Mouse (Mus musculus) natural killer cell, adult 2 months (primary cell): Measurements from ENCODE around the gene Psmb7.

Experiments used
- DNase-seq, 2 experiments: peaks; one replicate each; pipeline ENCODE4 v3.0.0; 2022; ENCODE audit warnings: low spot score in 2 of 2

Gene Psmb7

GRCm38 (mm10) chr2:38637716-38638267 lies 6.1 kb downstream of the Psmb7 start:
- no peak for DNase-seq

GRCm38 (mm10) chr2:38630574-38630973 lies 13.3 kb downstream of the Psmb7 start:
- no peak for DNase-seq

- DNase-seq, result no peak
These were observed 14.4 kb downstream of the Psmb7 start for GRCm38 (mm10) chr2:38629451-38629850.

- no peak for DNase-seq
These were observed 15.1 kb downstream of the Psmb7 start for GRCm38 (mm10) chr2:38628801-38629200.

- DNase-seq, result no peak
These were observed 19.9 kb downstream of the Psmb7 start for GRCm38 (mm10) chr2:38623821-38624590.

- no peak for DNase-seq
These were observed 20.5 kb downstream of the Psmb7 start for GRCm38 (mm10) chr2:38623411-38623810.

GRCm38 (mm10) chr2:38621610-38622021 lies 22.3 kb downstream of the Psmb7 start:
- DNase-seq, result no peak

- no peak for DNase-seq
These were observed 22.8 kb downstream of the Psmb7 start for GRCm38 (mm10) chr2:38621076-38621475.

GRCm38 (mm10) chr2:38619777-38620176 lies 24.1 kb downstream of the Psmb7 start:
- DNase-seq, result no peak

- DNase-seq, result no peak
These were observed 26.7 kb downstream of the Psmb7 start for GRCm38 (mm10) chr2:38616956-38617872.

- peak in 1 of 2 experiments; percentile 8 for DNase-seq
These were observed 27.8 kb downstream of the Psmb7 start for GRCm38 (mm10) chr2:38616072-38616471.

GRCm38 (mm10) chr2:38614437-38614836 lies 29.4 kb downstream of the Psmb7 start:
- no peak for DNase-seq

GRCm38 (mm10) chr2:38613576-38613975 lies 30.3 kb downstream of the Psmb7 start:
- no peak for DNase-seq

- DNase-seq, result no peak
These were observed 31.3 kb downstream of the Psmb7 start for GRCm38 (mm10) chr2:38612596-38612995.

- DNase-seq, result no peak
These were observed 33.7 kb downstream of the Psmb7 start for GRCm38 (mm10) chr2:38610161-38610560.

GRCm38 (mm10) chr2:38609310-38609709 lies 34.6 kb downstream of the Psmb7 start:
- DNase-seq, result no peak

- no peak for DNase-seq
These were observed 35.0 kb downstream of the Psmb7 start for GRCm38 (mm10) chr2:38608831-38609309.

- DNase-seq, result no peak
These were observed 36.2 kb downstream of the Psmb7 start for GRCm38 (mm10) chr2:38607716-38608115.

- DNase-seq, result no peak
These were observed 43.0 kb downstream of the Psmb7 start for GRCm38 (mm10) chr2:38600842-38601241.

- no peak for DNase-seq
These were observed 45.5 kb downstream of the Psmb7 start for GRCm38 (mm10) chr2:38598395-38598794.

GRCm38 (mm10) chr2:38597896-38598295 lies 46.0 kb downstream of the Psmb7 start:
- no peak for DNase-seq

GRCm38 (mm10) chr2:38594874-38595273 lies 49.0 kb downstream of the Psmb7 start:
- DNase-seq, result no peak
